Mouse (Mus musculus) adipose tissue, adult 10 weeks (tissue): ENCODE data around the gene Ubr1. TPM values are rescaled to one million over a fixed set of nuclear protein-coding genes. Genes with fewer than 3 reads are reported as not detected.

Experiments used
- polyA plus RNA-seq: library from polyadenylated mRNA; stranded (reverse); fragments of 350-450 nt; fragmentation: Illumina TruSeq; extraction: RNeasy Lipid Tissue Mini Kit (QIAGEN cat#74804); gene quantifications from one replicate; pipeline ENCODE4 v1.2.3, GENCODE M21; 2014; ENCODE audit warnings: low read depth, low replicate concordance

The Ubr1 gene
- polyA plus RNA-seq, result 13.4 TPM

GRCm38 (mm10) chr2:120970559-120971080 lies at the start of gene Ubr1:
Gene Ubr1 (minus strand): TSS chr2:120970715.

GRCm38 (mm10) chr2:121007925-121008663 lies 37.6 kb upstream of the Ubr1 start, which contains the start of gene Ccndbp1:
Gene Ccndbp1 (plus strand): TSS chr2:121008403.

GRCm38 (mm10) chr2:120976990-120977925 lies 6.7 kb upstream of the Ubr1 start, which contains the start of gene Tmem62:
Gene Tmem62 (plus strand): TSS chr2:120977017.

GRCm38 (mm10) chr2:120850424-120851082 lies 120.0 kb downstream of the Ubr1 start, which contains the start of gene Ttbk2:
Gene Ttbk2 (minus strand): TSS chr2:120850604.

GRCm38 (mm10) chr2:120849449-120850423 lies 120.8 kb downstream of the Ubr1 start, which contains the start of gene Cdan1:
Gene Cdan1 (minus strand): TSS chr2:120850128.

Other genes starting within 250 kb of the Ubr1 start
- gene Cdan1, start 120.6 kb downstream of the Ubr1 start, polyA plus RNA-seq, result 8.6 TPM
- 6.3 TPM for gene Ttbk2, start 120.1 kb downstream of the Ubr1 start, polyA plus RNA-seq
- gene Tmem62, start 6.3 kb upstream of the Ubr1 start, polyA plus RNA-seq, result 15.2 TPM
- 43.9 TPM for gene Ccndbp1, start 37.7 kb upstream of the Ubr1 start, polyA plus RNA-seq
- not detected for gene Epb42, start 66.4 kb upstream of the Ubr1 start, polyA plus RNA-seq
- gene Tgm5, start 115.1 kb upstream of the Ubr1 start, polyA plus RNA-seq, result not detected
- 0.27 TPM for gene Tgm7, start 139.1 kb upstream of the Ubr1 start, polyA plus RNA-seq
- 11.8 TPM for gene Adal, start 169.7 kb upstream of the Ubr1 start, polyA plus RNA-seq
- 8.6 TPM for gene Lcmt2, start 169.9 kb upstream of the Ubr1 start, polyA plus RNA-seq
- gene Tubgcp4, start 199.9 kb upstream of the Ubr1 start, polyA plus RNA-seq, result 18.2 TPM
- 9.7 TPM for gene Zscan29, start 200.4 kb upstream of the Ubr1 start, polyA plus RNA-seq